Mouse (Mus musculus): Measurements from ENCODE around the gene Ints12. TPM values are rescaled to one million over a fixed set of nuclear protein-coding genes. Genes with fewer than 3 reads are reported as not detected.
A peak's percentile ranks its signal among the peaks of the same experiment; 100 is the strongest.

The Ints12 gene
- 10 to 100 TPM in 3 of 4 experiments, 1 to 10 TPM in 1; 9.6 to 14.5 (median 12.9) TPM for total RNA-seq (2022)

DNA sequence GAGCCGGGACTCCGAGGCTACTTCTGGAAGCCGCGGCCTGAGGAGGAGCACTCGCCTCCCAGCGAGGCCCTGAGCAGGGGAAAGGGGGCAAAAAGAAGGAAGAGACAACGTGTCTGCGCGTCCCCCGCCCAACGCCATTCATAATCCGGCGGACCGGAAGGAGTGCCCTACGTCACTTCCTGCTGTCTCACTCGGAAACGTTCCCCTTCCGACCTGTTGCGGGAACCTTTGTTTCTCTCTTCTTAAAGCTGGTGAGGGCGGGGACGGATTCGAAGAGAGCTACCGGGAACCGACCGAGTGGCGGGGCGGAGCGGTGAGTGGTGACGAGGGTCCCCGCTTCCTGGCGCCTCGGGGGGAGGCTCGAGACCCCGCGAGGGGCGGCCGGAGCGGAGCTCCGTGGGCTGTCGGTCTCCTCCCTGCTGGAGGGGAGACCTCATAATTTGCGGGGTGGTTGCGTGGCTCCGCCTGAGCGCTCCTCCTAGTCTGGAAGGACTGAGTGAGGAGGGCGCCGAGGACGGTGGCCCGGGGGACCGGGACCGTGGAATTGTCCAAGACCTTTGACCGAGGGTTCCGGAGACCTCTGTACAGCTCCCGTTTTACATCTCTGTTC lies at the start of gene Ints12, which contains the start of gene Gstcd:
Ints12 (plus strand) TSS at position 177 of the 610 bp plus-strand sequence.
Gstcd (minus strand) TSS at position 370 of the 610 bp plus-strand sequence.
- DNase-seq (ENCODE audit: low spot score in 2 of 2), result peak; percentile 88 to 91

DNA sequence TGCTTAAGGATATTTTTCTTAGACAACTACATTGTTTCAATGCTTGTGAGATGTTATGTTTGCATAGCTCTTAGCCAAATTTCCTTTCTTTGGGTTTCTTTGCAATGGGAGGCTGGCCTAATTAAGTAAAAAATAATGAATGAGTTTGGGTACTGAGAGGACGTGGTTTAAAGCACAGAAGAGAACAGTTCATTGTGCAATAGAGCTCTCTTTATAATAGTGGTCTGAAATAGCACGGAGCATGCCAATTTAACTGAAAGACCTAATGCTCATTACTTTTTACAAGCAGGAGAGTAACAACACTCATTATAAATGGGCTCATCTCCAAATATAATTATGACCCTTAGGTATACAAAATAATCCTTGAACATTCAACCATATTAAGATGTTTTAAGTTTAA lies 39.6 kb upstream of the Ints12 start:
- no peak for DNase-seq (ENCODE audit: low spot score in 2 of 2)

DNA sequence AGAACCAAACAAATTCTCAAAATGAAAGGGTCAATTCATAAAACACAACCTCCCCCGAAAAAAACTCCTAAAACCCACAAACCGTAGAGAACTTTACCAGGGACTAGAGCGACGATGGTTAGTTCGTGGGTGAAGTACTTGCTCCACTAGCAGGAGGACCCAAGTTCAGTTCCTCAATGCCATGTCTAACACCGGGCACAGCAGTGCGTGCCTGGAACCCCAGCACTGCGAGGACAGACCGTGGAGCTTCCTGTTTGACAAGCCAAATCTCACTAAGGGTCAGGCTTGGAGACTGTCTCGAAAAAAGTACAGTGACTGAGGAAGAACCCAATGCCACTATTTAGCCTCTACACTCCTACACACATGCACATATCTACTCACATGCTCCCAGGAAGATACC lies 16.1 kb upstream of the Ints12 start:
- no peak for DNase-seq (ENCODE audit: low spot score in 2 of 2)

DNA sequence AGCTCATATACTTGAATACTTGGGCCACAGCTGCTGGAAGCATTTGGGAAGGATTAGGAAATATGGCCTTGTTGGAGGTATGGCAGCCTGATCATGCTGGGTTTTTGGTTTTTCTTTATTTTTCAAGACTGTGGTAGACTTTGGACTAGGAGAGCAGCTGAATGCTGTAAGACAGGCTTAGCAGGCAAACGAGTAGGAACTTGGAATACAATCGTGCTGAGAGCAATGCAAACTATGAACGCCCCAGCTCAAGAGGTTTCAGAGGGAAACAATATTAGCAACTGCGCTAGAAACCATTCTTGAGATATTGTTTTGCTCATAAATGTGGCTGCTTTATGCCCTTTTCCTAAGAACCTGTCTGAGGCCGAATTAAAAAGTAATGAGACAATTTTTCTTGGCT lies 8.9 kb upstream of the Ints12 start:
- no peak for DNase-seq (ENCODE audit: low spot score in 2 of 2)

DNA sequence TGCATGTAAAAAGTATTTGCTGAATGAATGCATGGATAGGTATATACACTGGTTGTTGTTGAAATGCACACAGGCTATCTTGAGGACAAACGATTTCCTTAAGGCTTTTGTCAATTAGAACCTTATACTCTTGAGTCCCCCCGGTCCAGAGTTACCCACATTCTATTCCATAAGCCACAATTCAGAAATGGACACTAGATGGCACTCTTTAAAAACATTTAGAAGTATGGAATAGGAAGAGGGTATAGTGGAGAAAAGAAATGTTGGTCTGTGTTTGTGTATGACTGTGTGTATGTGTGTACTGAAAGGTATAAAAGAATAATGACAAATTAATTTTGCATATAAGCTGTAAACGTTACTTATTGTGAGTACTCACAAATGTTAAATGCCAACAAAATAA lies 5.8 kb upstream of the Ints12 start:
- DNase-seq (ENCODE audit: low spot score in 2 of 2), result no peak

DNA sequence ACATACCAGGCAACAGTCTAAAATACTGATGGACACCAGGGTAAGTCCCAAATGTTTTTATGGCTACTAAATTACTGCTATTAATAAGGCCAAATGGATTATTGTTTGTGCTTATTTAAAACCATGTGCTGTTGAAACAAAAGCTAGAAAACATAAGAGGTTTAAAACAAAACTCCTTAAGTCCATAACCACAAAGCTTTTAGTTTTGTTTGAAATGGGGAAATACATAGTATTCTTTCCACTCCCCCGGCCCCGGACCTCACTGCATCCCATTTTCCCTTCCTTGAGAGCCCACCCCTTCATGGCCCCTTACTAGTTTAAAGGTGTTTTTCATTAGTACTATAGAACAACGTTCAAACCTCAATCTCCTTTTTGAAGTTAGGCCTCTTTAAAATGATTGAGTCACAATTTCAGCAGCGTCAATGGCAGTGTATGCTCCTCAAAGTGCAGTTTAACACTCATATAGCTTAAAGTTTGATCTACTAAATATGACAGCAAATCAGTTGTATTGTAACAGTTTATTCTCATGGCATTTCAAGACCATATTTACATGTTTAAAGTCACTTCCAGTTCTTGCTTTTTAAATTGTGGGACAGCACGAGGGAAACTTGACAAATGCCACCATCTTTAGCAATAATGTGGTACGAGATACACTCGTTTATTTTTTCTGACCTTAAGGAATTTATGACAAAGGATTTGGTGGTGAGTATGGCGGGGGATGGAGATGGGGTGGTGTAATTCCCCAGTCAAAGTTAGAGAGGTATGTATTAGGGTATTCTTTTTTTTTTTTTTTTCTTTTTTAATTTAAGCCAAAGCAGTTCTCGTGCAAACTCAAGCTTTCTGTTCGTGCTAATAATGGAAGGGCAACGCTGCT lies 1.2 kb upstream of the Ints12 start:
- no peak for DNase-seq (ENCODE audit: low spot score in 2 of 2)

DNA sequence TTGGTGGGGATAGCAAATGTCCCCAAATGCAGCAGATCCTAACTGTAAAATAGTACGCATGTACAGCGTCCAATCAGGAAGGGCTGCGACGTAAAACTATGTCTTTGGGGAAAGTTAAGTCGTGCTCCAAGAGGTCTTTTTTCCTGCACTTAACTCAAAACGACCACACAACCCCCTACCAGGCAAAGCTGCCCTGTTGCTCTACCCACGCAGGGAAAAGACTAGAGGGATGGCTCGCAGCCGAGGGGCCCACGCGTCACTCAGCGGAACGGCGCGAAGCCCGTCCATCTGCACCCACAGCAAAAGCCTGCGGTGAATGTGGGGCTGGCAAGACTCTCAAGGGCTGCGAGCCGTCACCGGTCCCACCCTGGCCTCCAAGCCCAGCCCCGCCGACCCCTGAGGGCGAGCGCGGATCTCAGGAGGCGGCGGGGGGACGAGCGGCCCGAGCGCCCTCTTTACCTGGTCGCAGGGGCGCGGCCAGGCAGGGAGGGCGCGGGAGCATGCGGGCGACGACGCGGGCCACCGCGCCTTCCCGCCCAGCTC lies 448 bp upstream of the Ints12 start:
- DNase-seq (ENCODE audit: low spot score in 2 of 2), result peak in 1 of 2 experiments; percentile 39

DNA sequence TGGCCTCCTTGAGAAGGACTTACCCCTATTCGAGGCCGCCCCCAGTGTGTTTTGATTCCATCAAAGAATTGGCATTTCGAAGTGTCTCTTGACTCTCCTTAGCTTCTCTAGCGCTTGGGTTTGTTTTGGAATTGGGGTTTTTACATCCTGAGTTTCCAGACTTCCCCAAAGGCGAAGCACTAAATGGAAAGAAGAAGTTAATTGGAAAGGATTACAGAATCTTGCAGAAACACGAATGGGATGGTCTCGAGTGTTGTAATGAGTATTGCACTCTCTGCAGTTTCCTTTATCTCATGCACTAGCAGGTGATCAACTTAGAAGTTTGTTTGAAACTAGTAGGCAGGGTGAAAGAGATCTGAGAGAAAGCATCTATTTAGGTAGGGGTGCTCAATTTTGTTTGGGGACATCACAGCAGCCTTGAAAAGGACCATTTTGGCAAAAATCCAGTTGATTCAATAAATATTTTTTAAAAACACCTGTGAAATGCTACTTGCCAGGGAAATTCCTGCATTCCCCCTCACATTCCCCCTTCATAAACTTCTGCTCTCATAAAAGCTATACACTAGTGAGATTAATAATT lies 724 bp downstream of the Ints12 start:
- no peak for DNase-seq (ENCODE audit: low spot score in 2 of 2)

DNA sequence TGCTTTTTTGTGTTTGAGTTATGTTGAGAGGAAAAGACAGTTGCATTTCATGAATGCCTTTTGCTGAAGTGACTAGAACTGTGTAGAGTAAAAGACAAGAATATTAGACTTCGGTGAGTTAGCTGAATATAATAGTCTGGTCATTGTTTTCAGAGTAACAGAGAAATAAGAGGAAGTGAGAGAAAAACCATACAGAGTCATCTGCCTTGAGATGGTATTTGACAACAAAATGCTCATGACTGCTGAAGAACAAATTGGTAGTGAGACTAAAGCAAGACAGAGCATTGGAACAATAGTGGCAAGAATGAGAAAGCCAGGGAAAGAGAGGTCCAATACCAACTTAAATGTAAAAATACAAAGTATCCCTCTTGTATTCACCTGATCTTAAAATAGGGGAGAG lies 1.3 kb downstream of the Ints12 start:
- no peak for DNase-seq (ENCODE audit: low spot score in 2 of 2)

DNA sequence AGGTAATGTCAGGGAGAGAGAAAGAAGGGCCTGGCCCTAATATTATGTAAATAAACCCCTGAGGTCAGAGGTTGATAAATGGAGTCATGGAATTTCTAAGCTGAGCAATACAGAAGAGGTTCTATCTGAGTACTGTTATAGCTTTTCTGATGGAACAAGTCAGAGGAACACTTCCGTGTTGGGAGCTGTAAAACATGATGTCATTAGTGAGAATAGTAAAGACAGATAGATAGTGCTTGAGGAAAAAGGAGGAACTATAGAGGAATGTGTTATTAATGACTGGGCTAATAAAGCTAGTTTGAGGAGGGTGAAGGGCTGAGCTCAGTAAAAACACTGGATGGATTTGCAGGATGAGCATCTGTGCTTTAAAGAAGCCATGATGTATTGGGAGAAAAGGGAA lies 2.7 kb downstream of the Ints12 start:
- no peak for DNase-seq (ENCODE audit: low spot score in 2 of 2)

DNA sequence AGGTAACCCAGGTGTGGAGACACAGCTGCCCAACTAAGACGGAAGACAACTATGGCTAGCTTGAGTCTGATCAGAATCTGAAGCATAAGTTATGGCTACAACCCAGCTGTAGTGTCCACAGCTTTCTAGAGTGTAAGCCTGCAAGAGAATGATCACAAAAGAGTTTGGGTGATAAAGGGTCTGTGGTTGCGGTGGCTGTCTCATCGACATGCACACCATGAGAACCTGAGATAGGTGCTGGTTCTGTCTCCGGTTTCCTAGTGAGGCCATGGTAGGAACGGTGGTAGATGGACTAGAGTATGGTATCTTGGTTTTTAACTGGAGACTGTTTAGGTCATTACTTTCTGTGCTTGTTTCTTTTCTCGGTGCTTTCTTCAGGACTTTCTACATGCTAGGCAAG lies 6.3 kb downstream of the Ints12 start:
- no peak for DNase-seq (ENCODE audit: low spot score in 2 of 2)

DNA sequence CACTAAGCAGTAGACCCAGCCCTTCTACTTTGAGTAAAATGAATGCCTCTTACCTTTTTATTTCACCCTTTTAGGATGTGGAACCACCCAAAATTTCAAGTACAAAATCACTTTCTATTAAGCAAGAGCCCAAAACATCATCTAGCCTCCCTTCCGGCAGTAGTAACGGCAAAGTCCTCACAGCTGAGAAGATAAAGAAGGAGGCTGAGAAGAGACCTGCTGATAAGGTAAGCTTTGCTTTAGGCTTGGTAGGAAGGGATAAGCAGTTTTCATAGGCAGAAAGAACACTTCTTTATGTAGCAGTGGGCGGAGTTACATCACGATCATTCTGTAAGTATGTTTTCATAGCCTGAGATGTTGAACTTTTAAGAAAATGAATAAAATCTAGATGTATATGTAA lies 6.7 kb downstream of the Ints12 start:
- no peak for DNase-seq (ENCODE audit: low spot score in 2 of 2)

DNA sequence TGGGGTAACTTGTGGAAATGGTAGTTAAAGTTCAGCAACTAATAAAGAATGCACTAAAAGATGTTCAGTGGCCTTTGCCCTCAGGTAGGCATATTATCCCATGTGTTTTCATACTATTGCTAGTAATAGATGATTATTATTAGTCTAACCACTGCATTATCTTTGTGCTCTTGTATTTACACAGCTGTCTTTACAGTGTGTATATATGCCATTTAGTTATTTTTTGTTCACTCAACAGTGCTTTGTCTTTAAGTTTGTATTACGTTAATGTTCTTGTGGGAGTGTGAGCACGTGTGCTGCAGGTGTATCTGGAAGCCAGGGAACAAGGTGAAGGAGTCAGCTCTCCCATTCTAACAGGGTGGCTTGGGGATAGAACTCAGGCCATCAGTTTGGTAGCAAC lies 7.3 kb downstream of the Ints12 start:
- no peak for DNase-seq (ENCODE audit: low spot score in 2 of 2)

DNA sequence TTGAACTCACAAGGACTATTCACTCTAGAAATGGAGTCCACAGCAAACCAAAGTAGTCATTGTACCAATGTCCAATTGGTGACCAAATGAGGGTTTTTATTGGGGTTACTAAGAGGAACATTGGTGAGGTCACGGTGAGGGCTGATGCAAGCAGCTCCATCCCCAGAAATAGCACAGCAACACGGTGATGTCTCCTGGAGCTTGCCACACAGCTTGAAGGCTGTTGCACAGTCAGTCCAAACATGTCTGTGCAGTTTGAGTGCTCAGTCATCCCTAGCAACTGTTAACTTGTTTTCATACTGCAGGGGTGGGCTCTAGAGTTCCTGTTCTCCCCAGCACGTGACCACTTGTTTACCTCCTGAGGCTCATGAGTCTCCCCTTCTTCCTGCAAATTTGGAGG lies 12.1 kb downstream of the Ints12 start:
- no peak for DNase-seq (ENCODE audit: low spot score in 2 of 2)

DNA sequence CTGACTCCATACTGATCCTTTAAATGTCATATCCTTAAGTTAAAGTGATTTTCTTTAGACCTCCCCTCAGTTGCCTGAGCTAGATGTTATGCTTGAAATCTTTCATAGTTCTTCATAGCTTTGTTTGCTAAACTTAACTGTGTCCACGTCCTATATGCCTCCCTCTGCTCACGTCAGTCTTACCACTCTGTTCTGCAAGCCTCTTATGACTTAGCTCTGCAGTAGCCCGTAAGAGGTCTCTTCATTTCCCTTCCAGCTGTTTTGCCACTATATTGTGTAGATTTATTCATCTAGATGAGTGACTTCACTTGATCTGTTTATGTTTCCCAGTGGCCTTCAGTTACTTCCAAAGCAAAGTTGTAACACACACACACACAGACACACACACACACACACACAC lies 12.8 kb downstream of the Ints12 start:
- no peak for DNase-seq (ENCODE audit: low spot score in 2 of 2)

DNA sequence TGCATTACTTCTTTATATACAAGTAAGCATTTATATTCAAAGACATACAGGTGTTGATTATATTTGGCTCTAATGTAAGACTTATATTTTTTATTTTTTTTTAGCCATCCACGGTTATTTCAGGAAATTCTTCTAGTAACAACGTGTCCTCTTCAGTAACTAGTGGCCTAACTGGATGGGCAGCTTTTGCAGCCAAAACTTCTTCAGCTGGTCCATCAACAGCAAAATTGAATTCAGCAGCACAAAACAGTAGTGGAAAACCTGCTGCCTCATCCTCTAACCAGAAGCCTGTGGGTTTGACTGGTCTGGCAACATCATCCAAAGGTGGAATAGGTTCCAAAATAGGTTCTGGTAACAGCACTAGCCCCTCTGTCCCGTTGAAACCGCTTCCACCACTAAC lies 17.1 kb downstream of the Ints12 start:
- no peak for DNase-seq (ENCODE audit: low spot score in 2 of 2)

DNA sequence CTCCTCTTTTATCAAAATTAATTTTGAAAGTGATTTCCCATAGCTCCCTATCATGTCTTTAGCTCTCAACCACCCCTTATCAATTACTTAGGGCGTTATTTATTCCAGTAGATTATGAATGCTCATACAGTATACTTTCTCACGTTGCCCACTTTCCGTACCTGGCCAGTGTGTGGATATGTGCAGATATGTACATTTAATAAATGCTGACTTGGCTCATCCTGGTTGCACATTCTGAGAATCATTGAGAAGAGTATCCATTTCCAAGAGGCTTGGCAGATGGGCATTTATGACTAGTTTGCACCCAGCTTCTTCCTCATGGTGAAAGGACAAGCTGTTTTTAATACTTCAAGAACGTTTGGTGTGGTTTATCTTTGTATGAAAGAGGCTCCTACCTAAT lies 18.2 kb downstream of the Ints12 start:
- no peak for DNase-seq (ENCODE audit: low spot score in 2 of 2)

DNA sequence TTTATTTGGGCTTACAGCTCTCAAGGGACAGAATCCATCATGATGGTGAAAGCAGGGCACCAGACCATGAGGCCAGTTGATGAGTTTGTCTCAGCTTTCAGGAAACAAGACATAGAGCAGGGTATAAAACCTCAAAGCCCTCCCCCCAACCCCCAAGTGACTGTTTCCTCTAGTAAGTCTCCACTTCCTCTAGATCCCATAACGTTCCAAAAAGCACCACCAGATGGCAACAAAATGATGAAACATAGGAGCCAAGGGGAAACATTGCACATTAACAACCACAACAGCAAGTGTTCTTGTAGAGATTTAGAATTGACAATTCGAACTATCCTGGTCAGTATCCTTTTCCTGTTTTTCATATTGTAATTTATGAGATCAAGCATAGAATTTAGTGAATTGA lies 20.1 kb downstream of the Ints12 start:
- no peak for DNase-seq (ENCODE audit: low spot score in 2 of 2)

DNA sequence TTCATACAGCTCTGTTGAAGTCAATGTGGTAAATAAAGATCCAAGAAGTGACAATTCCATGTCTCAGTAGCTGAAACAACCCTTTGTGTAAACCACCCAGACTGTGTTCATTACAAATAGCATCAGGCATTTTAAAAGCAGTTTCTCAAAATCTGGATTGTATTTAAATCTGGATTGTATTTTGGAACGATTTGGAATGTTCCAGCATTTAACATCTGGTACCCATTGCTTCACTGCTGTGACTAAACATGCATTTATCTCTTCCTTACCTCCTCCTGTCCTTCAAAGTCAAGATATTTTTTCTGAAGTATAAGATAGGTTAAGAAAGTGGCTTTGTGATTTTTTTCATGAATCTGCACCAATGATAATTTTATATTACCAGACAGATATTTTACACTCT lies 21.6 kb downstream of the Ints12 start:
- no peak for DNase-seq (ENCODE audit: low spot score in 2 of 2)

DNA sequence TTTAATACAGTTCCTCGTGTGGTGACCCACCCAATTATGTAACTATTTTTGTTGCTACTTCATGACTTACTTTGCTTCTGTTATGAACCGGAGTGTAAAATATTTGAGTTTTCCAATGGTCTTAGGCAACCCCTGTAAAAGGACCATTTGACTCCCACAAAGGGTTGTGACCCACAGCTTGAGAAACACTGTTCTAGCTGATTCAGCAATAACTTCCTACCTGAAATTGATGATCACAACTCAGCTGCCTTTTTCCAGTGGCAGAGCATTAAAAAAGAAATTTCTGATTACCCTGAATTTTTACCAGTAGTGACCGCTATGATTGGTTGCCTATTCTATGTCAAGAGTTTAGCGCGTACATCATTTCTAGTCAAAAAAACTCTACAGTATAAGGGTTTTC lies 39.7 kb downstream of the Ints12 start:
- DNase-seq (ENCODE audit: low spot score in 2 of 2), result no peak

DNA sequence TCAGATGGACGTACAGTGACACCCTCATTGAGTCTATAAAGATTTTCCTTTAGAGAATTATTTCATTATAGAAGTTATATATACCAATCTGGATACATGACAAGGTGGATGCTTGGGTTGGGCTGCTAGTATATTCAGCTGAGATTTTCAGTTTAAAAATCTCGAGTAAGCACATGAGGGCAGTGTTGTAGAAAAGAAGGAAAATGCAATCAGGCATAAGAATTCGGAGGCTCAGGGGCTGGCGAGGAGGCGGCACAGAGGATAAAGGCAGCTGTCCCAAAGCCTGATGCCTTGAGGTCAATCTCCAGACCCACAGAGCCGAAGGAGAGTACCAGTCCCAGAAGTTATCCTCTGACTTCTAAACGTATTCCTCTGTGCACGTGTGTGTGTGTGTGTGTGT lies 41.0 kb downstream of the Ints12 start:
- no peak for DNase-seq (ENCODE audit: low spot score in 2 of 2)

DNA sequence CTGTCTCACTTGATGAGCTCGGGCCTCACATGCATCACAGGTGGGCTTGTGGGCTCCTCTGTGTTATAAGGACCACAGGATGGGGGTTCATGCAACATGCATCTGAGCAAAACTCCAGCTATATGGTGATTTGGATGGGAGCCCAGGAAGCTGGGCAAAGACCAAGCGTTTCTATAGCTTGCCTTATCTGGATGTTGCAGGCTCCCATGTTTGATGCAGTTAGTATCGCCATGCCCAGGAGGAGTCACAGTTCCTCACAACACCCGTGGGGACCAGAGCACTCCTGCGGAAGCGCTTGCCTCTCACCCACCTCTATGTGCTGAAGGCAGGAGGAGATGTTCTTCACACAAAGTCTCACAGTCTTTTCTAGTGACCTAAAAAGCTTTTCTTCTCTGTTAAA lies 50.2 kb downstream of the Ints12 start:
- no peak for DNase-seq (ENCODE audit: low spot score in 2 of 2)

Data from left cerebral cortex, adult 8-10 months (tissue).